Mouse (Mus musculus) spleen, adult 2 months (tissue): ENCODE measurements around the gene Timp2. TPM values are rescaled to one million over a fixed set of nuclear protein-coding genes. Genes with fewer than 3 reads are reported as not detected.

Experiments
- DNase-seq, 2 experiments: peaks; one replicate each; pipeline versions ENCODE4 v3.0.0 to v3.0.0-alpha.2; 2012 to 2021; ENCODE audit warnings: low spot score in 2 of 2, low read depth in 1 of 2
- H3K27ac ChIP-seq: fragments of 200-500 bp; 2 replicates; pipeline ENCODE4 v1.5.1; 2012; ENCODE audit warnings: low read length, inconsistent platforms; ENCODE audit not compliant: insufficient read depth
- H3K27me3 ChIP-seq: fragments of 200-500 bp; 2 replicates; pipeline ENCODE4 v1.6.1; 2012; ENCODE audit warnings: mild to moderate bottlenecking, moderate library complexity, low read length, inconsistent platforms; ENCODE audit not compliant: control insufficient read depth, insufficient read depth
- H3K36me3 ChIP-seq: fragments of 200-500 bp; 2 replicates; pipeline ENCODE4 v1.6.1; 2012; ENCODE audit warnings: mild to moderate bottlenecking, low read length, inconsistent platforms; ENCODE audit not compliant: control insufficient read depth, insufficient read depth
- H3K4me1 ChIP-seq: fragments of 200-500 bp; 2 replicates; pipeline ENCODE4 v1.6.1; 2011; ENCODE audit warnings: inconsistent platforms; ENCODE audit not compliant: control insufficient read depth, insufficient read depth, insufficient read length
- H3K4me3 ChIP-seq: fragments of 200-500 bp; 2 replicates; pipeline ENCODE4 v1.5.1; 2011; ENCODE audit warnings: mild to moderate bottlenecking, inconsistent platforms; ENCODE audit not compliant: insufficient read depth, insufficient read length; ENCODE audit errors: extremely low read depth
- CTCF ChIP-seq: fragments of 200-500 bp; IDR thresholded peaks from 2 replicates; pipeline ENCODE4 v1.5.1; 2011; ENCODE audit warnings: mild to moderate bottlenecking, inconsistent platforms; ENCODE audit not compliant: insufficient read depth, insufficient read length, insufficient replicate concordance; ENCODE audit errors: extremely low read depth
- POLR2A ChIP-seq: fragments of 200-500 bp; IDR thresholded peaks from 2 replicates; pipeline ENCODE4 v1.6.1; 2011; ENCODE audit warnings: low read depth, low read length, inconsistent platforms
- WGBS: fragments of 180-500 bp; shearing (Covaris S2); methylation state at CpG from one replicate; pipeline ENCODE4 v1.1.7; 2018; 5-methylcytosine and 5-hydroxymethylcytosine counted together
- polyA plus RNA-seq: library from polyadenylated mRNA; depleted of rRNA; stranded (reverse); fragments of >200 nt; gene quantifications from 2 replicates; pipeline ENCODE4 v1.2.3, GENCODE M21; 2012

Gene Timp2
- polyA plus RNA-seq, 1 experiment, result 68.1 TPM

DNA sequence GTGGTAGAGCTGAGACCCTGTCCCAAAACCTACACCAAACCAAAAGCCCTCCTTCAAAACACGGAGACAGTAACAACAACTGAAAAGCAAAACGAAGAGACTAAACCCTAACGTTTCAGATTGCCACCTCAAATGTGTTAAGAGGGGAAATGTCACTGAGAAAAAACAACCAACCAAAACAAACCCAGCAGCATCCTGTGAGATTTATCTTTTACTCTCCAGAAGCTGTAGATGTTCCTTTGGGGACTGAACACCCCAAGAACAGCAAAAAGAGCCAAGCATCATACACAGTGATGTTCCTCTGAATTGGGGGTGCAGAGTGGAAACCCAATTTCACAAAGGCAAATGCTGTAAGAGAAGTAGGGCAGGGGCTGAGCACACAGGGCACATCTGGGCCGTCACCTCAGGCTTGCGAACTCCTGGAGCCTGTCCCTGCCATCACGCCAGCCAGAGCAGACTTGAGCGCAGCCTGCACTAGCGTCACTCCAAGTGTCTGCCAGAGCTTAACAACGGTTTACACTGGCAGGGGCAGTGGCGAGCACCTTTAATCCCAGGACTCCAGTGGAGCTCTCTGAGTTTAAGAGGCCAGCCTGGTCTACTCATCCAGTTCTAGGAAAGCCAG is 89.4 kb downstream of the Timp2 start:
- Histone ChIP-seq H3K27ac (peak overlapping the region; percentile 77), H3K4me1 (peaks cover 7% of the 10 kb centered on the region; the same call in 1 of the 2 replicates), H3K27me3 (no peaks in the 10 kb centered on the region), H3K36me3 (peaks cover 40% of the 10 kb centered on the region), H3K4me3 (no peak overlapping the region)
- DNase-seq, result no peak
- TF ChIP-seq POLR2A (no peak), CTCF (no peak)
- 85% methylated on average over 10 of the region's 10 CpGs for WGBS

DNA sequence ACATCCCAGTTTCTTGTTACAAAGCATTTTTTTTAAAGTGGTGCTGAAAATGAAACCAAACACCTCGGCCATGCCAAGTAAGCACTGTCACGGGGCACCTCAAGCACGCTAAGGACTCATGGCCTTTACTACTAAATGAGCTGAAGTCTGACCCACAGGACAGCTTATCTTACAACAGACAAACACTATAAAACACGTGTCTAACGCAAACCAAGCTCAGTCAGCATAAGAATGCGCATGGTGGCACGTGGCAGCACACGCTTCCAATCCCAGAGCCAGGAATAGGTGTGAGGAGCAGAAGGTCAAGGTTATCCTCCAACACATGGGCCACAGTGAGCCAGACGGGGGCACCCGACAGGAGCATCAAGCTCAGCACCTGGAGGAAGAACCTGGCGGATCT is 89.9 kb downstream of the Timp2 start:
- H3K36me3 ChIP-seq, result peaks cover 42% of the 10 kb centered on the region
- WGBS, result 83% methylated on average over 11 of the region's 11 CpGs

DNA sequence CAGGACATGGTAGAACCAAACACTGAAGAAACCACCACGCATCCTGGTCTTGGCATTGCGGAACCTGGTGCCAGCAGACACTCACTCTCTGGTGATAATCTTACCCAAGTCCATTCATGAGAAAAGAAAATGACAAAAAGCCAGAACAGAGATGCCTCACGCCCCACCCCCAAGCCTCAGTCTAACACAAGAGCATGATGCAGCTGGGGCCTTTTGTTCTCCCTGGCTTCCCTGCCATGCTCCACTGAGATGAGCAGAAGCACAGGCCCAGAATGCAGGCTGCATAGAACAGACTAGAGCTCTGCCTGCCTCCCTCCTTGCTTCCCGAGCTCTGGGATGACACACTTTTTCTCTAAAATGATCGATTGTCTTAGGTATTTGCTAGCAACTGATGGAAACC is 92.4 kb downstream of the Timp2 start:
- no peak overlapping the region for H3K4me3 ChIP-seq
- H3K27me3 ChIP-seq, result no peaks in the 10 kb centered on the region
- TF ChIP-seq CTCF (no peak), POLR2A (no peak)
- H3K4me1 ChIP-seq, result peaks cover 23% of the 10 kb centered on the region
- no peak overlapping the region for H3K27ac ChIP-seq
- 91% methylated on average over 5 of the region's 5 CpGs for WGBS
- peaks cover 29% of the 10 kb centered on the region for H3K36me3 ChIP-seq
- DNase-seq, result no peak

More for the DNA sequence above, 89.9 kb downstream of the Timp2 start:
- Histone ChIP-seq H3K4me1 (peaks cover 12% of the 10 kb centered on the region; the same call in 1 of the 2 replicates), H3K27me3 (no peaks in the 10 kb centered on the region), H3K27ac (peak overlapping the region; percentile 77), H3K4me3 (no peak overlapping the region)
- DNase-seq, result no peak
- no peak for TF ChIP-seq POLR2A
- TF ChIP-seq CTCF, result no peak

DNA sequence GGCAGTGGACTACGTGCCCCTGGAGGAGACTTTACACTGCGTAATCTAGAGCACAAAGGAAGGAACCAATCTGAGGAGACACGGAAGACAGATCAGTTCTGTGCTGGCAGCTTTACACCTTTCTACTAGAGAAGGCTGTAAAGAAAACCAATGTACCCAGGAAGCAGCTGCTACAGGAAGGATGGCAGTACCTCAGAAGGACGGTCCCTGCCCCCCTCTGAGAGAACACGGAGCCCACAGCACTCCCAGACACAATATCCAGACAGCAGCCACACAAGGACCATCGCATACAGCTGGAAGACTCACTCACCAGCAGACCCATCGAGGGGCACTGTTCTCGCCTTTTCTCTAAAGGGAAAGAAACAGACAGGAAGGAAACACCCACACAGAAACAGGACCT is 95.5 kb downstream of the Timp2 start:
- DNase-seq, result no peak

DNA sequence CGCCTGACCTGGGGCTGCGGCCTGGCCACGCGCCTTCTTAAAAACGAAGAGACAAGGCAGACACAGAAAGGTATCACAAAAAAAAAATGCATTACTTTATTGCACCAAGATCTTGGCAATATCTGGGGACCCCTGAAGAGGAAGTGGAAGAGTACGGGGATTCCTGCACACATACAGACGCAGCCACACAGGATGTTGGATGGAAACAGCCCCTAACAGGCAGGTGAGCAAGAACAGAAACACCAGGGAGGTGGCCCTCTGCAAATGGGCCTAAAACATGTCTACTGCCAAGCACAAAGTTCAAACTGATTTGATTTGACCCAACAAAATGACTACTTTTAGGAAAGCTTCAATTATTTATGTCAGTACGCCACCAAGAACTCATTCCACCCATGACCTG is 96.0 kb downstream of the Timp2 start:
- 80% methylated on average over 8 of the region's 8 CpGs for WGBS
- Histone ChIP-seq H3K4me1 (peaks cover 22% of the 10 kb centered on the region), H3K36me3 (peaks cover 21% of the 10 kb centered on the region), H3K4me3 (no peak overlapping the region), H3K27me3 (no peaks in the 10 kb centered on the region), H3K27ac (peak overlapping the region; percentile 97)
- TF ChIP-seq POLR2A (no peak), CTCF (no peak)
- DNase-seq, result no peak

More for the DNA sequence above, 95.5 kb downstream of the Timp2 start:
- Histone ChIP-seq H3K27me3 (no peaks in the 10 kb centered on the region), H3K4me3 (peak overlapping the region; percentile 39), H3K27ac (peak overlapping the region; percentile 97), H3K4me1 (peaks cover 20% of the 10 kb centered on the region), H3K36me3 (peaks cover 21% of the 10 kb centered on the region)
- peak; percentile 21; the same call in 1 of the 2 replicates for TF ChIP-seq POLR2A
- TF ChIP-seq CTCF, result no peak
- 23% methylated on average over 8 of the region's 8 CpGs for WGBS

DNA sequence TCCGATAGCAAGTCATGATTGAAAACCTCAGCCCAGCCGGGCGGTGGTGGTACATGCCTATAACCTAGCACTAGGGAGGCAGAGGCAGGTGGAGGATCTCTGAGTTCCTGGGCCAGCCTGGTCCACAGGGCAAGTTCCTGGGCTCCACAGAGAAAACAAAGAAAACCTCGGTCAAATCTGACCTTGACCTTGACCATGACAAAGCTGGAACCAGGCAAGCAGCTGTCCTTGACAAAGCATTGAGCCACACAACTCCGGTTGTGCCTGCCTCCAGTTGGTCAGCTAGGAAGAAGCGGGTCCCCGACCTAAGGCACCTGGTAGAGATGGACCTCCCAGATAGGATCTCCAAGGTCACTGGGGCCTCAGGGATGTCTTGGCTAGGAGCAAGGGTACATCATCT is 99.2 kb downstream of the Timp2 start:
- H3K4me3 ChIP-seq, result no peak overlapping the region
- H3K4me1 ChIP-seq, result peaks cover 34% of the 10 kb centered on the region
- 88% methylated on average over 7 of the region's 7 CpGs for WGBS
- no peak for DNase-seq
- no peak overlapping the region for H3K27ac ChIP-seq
- H3K27me3 ChIP-seq, result no peaks in the 10 kb centered on the region
- H3K36me3 ChIP-seq, result peaks cover 7% of the 10 kb centered on the region
- TF ChIP-seq POLR2A (no peak), CTCF (no peak)

DNA sequence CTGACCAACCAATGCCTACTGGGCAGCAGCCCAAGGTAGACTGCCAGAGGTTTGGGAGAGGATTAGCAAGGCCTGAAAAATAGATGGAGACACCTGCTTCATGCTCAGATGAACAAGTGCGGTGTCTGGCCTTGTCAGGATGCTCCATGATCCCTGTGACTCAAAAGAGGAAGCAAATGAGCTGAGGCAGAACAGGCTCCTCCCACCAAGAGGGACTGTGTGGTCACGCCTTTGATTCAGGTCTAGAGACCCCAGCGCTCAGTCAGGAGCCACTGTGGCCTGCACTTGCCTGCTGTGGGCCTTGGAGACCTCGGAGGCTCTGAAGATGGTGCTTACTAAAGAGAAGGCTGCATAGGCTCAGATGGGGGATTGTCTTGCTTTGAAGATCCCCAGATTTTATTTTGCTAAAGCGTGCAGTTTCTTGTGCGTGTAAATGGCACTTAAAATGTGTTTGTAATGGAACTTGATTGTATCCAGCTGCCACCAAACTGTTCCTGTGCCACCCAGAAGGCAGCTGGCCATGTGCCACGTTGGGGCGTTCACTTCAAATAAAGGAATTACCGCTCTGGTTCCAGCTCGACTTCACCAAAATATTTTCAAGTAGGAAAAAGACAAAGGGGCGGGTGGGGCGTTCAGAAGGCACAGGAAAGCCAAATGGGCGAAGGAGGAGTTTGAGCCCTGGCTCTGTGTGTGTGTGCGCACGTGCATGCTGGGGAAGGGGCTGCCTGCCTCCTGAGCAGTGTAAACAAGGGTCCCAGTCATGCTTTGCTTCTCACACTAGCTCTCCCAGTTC is 101.2 kb downstream of the Timp2 start:
- no peaks in the 10 kb centered on the region for H3K27me3 ChIP-seq
- peaks cover 1% of the 10 kb centered on the region; the same call in 1 of the 2 replicates for H3K36me3 ChIP-seq
- no peak overlapping the region for H3K4me3 ChIP-seq
- DNase-seq, result peak in 1 of 2 experiments; percentile 60
- TF ChIP-seq CTCF (no peak), POLR2A (no peak)
- H3K27ac ChIP-seq, result peak overlapping the region; percentile 38
- H3K4me1 ChIP-seq, result peaks cover 22% of the 10 kb centered on the region
- whole genome bisulfite sequencing, result 22% methylated on average over 15 of the region's 15 CpGs
